Mouse (Mus musculus) embryo, embryonic 11.5 days (tissue): ENCODE measurements around the gene Klhl35.

Experiments
- DNase-seq: peaks from one replicate; pipeline ENCODE4 v3.0.0-alpha.2; 2012; ENCODE audit warnings: low read depth, low spot score

Gene Klhl35

DNA sequence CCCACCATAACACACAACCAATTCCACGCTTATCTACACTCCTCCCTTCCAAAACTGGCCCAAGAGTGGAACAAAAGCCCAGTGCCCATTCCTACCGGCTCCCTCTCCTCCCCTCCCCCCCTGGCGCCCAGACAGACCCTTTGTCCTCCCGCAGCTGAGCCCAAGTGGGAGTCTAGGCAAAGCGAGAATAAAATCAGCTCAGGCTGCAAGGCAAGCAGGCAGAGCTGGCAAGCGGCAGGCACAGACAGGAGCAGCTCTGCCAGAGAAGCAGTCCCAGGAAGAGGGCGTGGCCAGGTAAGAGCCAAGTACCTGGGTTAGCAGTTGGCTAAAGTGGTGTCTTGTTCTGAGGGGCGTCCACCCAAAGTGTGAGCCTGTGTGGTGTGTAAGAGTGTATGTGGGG is at the start of gene Klhl35:
Klhl35 (plus strand) TSS at position 194 of the 400 bp plus-strand sequence.
- no peak for DNase-seq

DNA sequence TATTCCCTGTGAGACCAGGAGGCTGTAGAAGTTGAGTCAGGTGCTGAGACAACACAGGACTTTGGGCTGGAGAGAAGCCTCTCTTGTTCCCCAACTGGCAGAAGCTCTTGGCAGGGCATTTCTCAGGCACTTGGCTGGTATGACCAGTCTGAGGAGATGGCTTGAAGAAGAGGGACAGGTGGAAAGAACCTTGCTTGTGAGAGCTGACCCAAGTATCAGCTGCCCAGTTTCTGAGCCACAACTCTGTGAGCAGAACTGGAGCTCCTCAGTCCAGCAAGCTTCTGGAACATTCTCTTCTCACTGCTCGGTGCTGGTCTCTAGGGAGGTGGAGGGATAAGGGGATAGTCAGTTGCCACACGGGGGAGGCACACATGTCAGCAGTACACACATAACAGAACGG is 46.5 kb upstream of the Klhl35 start:
- DNase-seq, result no peak

DNA sequence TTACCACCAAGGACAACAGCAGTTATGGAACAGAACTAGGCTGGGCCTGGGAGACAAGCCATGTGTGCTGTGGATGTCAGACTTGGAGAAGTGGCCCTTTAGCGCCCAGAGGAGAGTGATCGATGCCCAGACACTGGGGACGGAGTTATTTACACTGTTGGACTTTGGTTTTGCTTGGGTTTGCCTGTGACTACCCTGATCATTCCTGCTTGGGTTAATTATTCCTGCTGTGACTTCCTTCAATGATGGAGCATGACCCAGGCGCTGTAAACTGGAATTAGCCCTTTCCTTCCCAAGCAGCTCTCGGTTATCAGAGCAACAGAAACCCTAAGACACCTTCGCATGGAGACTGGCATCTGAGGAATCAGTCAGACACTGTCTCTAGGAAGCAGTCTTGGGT is 44.8 kb upstream of the Klhl35 start:
- DNase-seq, result no peak

DNA sequence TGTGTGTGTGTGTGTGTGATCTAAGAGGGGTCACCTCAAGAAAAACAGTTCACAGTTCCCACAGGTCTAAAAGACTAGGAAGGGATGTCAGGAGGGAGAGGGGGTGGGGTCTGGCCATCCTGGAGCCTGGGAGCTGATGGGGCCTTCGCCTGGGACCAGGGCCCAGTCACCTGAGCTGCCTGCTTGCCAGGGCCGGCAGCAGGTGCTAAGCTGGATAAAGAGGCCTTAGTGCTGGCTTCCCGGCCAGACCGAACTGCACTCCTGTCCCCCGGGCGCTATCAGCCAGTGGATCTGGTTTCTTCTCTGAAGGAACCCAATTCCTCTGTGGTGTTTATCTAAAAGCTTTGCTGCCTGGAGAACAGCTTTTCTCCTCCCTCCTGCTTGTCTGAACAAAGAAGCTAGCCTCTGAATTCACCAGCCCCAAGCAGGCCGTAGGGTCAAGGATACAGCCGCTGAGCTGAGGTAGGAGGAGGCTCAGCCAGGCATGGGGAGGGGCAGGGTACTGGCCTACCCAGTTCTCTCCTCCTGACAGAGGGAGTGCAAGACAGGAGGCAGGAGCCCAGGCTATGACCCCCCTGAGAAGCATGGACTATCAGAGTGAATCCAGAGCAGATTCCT is 41.2 kb upstream of the Klhl35 start:
- DNase-seq, result no peak

DNA sequence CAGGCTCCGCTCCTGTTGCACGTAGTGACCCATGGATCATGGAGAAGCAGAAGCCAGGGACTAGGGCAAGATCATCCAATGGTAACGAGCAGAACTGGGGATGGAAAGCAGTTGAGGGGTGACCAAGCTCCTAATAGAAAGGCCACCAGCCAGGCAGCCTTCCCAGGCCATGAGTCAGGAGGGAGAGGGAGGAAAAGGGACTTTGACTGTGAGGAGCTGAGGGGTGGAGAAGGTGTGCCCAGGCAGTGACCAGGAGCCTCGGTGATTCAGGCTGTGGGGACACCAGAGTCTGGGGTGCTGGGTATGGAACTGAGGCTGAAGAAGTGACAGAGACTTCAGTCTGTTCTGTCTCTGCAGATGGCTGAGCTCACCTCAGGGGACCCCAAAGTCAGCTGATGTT is 40.1 kb upstream of the Klhl35 start:
- no peak for DNase-seq

DNA sequence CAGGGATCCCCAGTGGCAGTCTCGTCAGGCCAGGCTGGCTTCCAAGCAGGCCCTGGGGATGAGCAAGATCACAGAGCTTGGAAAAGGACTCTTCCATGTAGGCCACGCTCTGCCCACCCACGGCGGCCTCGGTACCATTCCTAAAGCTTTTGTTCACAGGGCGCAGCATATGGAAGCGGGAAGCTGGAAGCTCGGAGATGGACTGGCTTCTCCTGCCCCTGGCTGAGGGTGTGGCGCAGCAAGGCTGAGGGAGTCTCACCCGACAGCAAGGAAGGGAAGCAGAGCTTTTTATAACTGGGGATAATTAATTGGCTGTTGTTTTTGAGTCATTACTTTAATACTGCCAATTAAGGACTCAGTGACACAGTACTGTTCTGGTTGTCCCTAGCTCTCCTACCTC is 38.8 kb upstream of the Klhl35 start:
- DNase-seq, result no peak

DNA sequence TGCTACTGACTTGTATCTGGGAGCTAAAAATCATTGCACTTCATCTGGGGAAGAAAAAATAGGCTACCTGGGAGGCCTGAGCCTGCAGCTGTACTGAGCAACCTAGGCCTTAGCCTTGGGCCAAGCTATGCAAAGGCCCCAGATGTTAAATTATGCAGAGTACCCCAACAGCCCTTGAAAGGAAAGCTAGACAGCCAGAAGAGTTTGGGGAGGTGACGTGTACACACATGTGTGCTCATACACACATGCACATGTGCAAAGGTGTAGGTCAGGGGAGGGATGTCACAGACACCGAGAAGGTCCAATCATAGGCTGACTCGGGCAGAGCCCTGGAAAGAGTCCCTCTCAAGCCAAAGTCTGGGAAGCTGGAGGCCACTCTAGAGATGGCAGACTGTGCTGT is 37.8 kb upstream of the Klhl35 start:
- no peak for DNase-seq

DNA sequence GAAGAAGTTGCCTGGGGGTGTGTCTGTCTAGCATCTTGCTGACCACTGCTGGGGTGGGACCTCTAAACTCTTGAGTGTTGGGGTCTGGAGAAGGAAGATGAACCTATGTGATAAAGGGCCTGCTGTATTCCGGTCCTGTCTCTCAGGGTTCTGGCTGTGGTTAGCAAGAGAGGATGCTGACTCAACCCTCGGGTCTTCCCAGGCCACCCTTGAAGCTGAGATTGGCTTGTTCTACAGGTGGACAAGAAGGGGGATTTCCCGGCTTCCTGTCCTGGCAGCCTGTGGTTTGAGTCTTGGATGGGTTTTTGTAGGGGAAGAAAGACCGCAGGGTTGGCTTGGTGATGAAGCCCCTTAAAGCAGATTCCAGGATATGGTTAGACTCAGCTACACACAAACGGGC is 37.0 kb upstream of the Klhl35 start:
- no peak for DNase-seq

DNA sequence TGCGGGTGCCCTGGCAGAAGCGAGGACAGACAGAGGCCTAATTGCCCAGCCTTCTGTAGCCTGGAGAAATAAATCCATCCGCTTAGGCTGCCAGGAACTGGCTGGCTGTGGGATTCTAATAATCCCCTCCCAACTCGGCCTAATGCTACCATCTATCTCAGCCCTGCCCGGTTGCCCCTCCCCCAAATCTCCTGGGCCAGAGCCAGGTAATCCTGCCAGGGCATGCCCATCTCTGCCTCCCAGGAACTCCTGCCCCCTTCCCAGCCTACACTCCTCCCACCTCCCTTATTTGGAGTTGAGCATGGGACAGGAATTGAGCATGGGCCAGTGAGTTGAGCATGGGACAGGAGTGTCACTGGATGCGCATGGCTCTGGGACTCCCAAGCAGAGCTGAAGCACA is 36.0 kb upstream of the Klhl35 start:
- no peak for DNase-seq

DNA sequence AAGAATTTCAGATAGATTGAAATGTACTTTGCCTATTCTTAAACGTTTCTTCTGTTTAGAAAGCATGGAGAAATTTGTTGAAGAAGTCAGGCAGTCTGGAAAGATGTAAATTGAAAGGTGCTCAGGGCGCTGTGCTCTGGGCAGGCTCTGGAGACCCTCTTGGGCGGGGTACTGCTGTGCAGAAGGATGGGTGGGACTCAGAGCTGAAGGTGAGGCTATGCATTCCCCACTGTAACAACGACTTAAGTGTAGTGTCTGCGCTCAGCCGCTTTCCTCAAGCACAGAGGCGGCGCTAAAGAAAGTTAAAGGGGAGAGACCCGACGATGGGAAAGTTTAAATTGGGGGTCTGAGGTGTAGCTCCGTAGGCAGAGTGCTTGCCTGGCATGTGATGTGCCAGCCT is 35.6 kb upstream of the Klhl35 start:
- no peak for DNase-seq

DNA sequence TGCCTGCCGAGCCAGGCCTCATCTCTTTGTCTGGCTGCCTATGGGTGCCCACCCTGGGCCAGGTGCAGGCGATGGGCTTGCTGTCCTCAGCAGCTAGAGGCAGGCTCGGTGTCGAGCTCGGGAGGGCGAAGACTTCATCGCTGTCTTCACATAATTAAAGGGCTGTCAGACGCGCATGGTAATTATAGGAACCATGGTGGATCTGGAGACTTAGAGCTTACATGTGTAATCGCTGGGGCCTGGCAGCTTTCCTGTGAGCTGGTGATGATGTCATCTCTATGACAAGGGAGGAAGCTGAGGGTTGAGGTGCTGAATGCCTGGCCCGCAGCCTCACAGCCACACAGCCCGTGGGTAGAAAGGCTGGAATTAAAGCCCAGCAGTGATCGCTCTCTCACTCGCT is 33.6 kb upstream of the Klhl35 start:
- no peak for DNase-seq

DNA sequence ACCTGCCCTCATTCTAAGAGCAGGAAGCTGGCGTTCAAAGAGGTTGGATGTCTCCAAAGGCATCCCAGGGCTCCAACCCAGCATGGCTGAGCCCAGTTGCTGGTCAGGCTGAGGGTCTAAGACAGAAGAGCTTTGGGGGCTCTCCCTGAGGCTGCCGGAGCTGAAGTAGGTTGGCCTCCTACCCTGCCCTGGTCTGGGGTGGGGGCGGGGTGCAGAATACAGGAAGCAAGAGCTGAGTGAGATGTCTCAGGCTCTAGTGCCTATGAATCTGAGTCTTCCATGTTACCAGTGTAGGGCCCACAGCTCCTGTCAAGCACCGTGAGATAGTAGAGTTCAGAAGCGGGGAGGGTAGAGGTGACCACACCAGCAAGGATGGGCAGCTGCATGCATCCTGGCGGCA is 32.9 kb upstream of the Klhl35 start:
- DNase-seq, result no peak

DNA sequence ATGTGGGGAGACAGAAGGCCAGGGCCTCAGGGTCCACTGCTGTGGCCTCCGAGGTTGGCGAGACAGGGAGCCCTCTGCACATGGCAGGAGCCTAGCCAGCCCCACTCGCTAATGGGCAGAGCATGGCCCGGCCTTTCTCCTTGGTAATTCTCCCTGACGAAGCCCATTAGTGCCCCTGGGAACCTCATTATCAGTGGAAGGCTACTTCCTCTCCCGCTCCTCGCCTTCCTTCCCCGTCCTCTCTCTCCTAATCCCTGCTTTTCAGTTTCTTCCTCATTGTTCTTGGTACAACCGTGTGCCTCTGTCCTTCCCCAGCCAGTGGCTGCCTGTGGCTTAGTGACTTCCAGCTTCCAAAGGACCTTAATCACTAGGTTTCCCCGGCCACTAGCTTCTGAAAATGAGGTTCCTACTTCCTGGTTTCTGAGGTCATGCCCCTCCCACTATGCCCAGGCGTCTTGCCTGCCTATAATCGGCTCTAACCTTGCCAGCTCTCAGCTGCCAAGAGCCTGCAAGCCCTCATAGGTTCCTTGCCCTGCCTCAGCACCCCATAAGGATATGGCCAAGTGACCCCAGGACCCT is 31.0 kb upstream of the Klhl35 start:
- DNase-seq, result no peak

DNA sequence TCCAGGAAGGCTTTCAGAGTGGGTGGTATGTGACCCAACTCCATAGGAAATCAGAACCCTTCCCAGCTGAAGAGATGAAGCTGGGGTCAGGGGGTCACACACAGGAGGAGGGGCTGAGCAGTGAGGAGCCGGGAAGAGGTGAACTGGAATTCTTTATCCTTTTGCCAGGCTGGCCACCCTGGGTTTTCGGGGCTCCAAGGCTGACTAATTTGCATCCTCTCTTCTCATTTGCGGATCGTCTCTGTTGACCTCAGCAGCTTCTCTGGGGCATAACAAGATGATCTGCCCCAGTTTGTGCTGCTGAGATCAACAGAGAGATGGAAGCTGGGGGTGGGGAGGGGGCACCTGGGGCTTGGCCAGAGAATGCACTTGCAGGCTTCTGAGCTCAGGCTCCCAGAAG is 29.3 kb upstream of the Klhl35 start:
- no peak for DNase-seq

DNA sequence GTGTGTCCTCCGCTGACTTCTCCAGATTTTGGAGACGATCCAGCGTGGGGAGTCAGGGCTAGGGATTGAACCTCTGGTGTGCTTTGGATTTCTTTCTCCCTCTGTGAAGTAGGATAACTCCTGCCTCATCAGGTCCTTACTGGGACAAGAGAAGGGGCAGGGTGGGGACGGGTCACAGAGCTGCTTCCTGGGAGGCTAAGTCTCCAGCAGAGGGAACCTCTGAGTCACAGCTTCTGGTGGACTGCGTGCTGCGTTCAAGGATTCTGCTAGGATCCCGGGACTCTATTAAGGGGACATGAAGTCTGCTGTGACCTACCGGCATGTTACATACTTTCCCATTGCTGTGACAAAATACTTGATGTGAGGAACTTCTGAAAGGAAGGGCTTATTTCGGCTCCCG is 26.9 kb upstream of the Klhl35 start:
- DNase-seq, result no peak

DNA sequence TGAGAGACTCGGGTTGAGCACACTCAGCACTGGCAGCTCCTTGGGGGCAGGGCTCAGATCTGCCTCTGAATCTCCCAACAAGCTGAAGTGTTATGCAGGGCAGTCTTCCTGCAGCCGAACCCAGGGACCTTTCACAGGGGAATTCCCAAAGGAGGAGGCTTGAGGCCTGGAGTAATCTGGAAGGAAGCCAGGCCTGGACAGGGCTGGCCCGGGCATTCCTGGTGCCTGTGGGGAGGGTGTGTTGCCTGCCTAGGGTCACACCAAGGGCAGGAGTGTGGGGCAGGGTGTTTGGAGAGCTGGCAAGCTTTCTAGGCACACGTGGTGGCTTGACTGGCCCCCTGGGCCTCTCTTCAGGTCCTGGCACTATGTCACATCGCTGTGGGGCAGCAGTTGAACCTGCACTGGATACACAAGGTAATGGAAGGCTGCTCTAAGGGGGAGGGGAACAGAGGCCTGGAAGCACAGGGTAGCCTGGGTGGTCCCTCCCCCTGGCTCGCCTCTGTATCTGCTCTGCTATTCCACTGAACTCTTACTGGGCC is 24.2 kb upstream of the Klhl35 start:
- no peak for DNase-seq

DNA sequence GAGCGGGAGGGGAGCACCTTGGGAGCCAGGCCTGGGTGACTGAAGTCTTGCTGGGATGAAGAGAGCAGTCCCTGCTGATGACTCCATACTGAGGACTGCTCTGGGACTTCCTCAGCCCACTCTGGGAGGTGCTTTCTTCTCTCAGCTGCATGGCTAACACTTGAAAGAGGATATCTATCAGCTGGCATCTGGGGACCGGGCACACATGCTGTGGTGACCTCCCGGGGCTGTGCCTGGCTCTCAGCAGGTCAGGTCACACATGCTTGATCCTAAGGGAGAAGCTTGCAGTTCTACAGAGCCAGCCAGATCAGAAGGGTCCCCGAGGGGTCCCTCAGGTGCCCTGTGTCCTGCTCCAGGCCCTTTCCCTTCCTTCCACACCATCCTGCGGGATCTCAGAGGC is 22.6 kb upstream of the Klhl35 start:
- DNase-seq, result no peak

DNA sequence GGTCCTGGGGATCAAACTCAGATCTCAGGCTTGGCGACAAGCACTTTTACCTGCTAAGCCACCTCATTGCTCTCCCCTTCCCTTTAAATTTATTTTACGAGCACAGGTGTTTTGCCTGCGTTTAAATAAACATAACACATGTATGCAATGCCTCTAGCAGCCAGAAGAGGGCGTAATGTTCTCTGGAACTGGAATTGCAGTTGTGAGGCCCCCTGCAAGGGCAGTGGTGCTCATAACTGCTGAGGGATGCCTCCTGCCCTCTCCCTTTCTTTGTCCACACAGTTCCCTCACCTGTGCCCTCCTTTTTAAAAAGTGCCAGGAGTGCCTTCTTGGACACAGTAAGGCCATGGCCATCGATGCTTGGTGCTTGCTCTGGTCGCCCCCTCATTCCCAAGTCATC is 21.8 kb upstream of the Klhl35 start:
- no peak for DNase-seq

DNA sequence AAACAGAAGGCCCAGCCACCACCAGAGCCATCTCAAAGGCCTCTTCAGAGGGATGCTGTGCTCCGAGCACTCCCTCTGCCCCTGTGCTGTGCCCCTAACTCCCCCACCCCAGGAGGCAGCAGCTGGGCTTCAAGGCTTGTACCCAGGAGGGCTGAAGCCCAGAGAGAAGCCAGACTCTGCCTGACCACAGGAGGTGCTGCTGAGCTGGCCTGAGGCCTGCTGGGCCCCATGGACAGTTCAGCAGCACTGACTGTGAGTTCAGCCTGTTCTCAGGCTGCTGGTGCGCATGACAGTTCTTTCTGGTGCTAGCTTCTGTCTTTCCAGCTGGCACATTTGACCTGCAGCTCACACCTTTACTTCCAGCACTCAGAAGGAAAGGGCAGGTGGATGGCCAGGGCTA is 20.0 kb upstream of the Klhl35 start:
- no peak for DNase-seq

DNA sequence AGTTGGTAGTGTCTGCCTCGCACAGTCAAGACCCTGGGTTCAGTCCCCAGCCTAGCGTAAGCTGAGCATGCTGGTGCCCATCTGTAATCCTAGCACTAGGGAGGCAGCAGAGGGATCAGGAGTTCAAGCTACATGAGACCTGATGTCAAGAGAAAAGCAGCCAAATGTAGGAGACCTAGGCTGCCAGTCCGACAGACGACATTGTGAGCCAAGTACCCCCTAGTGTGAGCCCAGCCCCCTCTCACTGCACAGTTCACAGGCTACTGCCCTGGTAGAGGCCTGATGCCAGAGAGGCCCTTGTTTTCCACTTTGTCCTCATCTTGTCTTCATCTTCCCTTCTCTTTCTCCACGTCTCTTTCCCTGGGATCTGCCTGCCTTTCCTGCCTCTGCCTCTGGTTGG is 18.5 kb upstream of the Klhl35 start:
- DNase-seq, result no peak

DNA sequence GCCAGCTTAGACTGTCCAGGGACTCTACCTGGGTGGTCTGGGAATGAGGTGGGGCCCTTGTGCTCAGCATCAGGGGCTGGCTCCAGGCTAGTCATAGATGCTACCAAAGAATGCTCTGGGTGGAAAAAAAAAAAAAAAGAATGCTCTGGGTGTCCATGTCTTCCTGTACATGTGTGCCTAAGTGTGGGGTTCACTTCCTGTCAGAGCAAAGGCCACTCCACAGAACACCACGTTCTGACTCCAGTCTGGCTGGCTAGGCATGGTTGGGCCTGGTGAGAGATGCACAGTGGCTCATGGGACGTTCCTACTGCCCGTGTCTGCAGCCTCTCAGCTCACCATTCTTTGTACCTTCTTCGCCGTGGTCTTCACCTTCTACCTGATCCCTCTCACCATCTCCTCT is 17.2 kb upstream of the Klhl35 start:
- no peak for DNase-seq

DNA sequence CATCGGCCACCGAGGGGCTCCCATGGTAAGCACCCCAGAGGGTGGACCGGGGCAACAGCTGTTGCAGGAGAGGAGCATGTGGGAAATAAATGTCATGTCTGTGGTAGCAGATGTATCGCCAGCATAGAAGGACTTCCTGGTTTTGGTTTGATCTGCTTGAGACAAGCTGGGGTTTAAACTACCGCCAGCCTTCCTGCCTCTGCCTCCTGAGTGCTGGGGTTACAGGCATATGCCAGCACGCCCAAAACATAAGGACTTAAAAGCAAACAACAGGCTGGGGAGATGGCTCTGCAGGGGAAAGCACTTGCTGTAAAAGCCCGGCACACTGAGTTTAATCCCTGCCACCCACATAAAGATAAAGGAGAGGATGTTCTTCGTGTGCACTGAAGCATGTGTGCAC is 16.7 kb upstream of the Klhl35 start:
- no peak for DNase-seq

DNA sequence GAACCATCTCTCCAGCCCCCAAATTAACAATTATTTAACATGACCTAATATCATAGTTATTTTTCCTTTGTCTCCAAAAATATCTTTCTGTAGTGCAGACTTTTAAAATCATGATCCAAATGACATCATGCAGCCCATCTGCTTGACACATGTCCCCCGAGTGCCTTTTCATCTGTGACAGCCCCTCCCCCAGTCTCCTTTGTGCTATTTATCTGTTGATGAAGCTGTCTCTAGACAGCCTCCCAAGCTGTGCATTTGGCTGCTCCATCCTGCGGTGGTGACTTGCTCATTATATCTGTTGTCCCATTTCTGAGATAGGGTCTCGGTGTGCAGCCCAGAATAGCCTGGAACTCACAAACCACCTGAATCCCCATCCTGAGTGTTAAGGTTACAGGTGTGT is 16.1 kb upstream of the Klhl35 start:
- no peak for DNase-seq

DNA sequence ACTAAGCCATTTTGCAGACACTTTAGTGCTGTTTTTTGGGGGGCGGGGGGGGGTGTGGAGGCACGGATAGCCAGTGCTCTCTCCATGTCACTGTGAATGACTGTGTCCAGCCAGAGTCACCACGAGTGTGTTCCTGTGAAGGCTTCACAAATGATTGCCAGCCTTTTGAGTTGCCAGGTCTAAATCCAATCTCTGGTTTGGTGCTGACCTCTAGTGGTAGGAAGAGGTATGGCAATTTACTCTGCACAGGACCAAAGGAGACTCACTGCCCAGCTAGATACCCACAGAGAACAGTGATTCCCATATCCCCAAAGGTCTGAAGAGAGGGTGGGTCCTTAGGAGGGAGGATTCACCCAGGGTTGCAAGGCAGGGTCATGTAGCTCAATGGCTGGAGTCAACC is 15.1 kb upstream of the Klhl35 start:
- DNase-seq, result peak; percentile 77
